Mouse (Mus musculus) heart, adult 2 months (tissue): ENCODE data around the gene 1700029P11Rik.

ENCODE experiments used
- EP300 ChIP-seq: fragments of 200-500 bp; IDR thresholded peaks from 2 replicates; pipeline ENCODE4 v1.6.1; 2011; ENCODE audit warnings: low read depth, low read length, control low read depth; ENCODE audit not compliant: insufficient read depth
- POLR2A ChIP-seq: fragments of 200-500 bp; IDR thresholded peaks from 2 replicates; pipeline ENCODE4 v1.6.1; 2011; ENCODE audit warnings: mild to moderate bottlenecking, low read depth, low read length, control low read depth; ENCODE audit not compliant: insufficient read depth

- TF ChIP-seq EP300 (no peak), POLR2A (no peak)
Measured at GRCm38 (mm10) chr15:81957598-81957997, 22.7 kb upstream of the 1700029P11Rik start.
